Mouse (Mus musculus): ENCODE results near the gene Gm21969. TPM values are rescaled to one million over a fixed set of nuclear protein-coding genes. Genes with fewer than 3 reads are reported as not detected.
A peak's percentile ranks its signal among the peaks of the same experiment; 100 is the strongest.

Gm21969 gene
- polyA plus RNA-seq (2015; fragmentation: Nextera tagmentation; extraction: Ambion mirVana): not detected in 2 replicates

GRCm38 (mm10) chr4:139602357-139603244 is at the start of gene Gm21969:
Gm21969 (plus strand) TSS chr4:139603186.
- no peak for ATAC-seq (replicated peaks)
- peaks cover 28% of the 10 kb centered on the region for H3K4me1 ChIP-seq
- WGBS: 52% methylated on average over 14 of the region's 14 CpGs
- H3K27ac ChIP-seq: no peak within 1 kb of the TSS
- H3K27me3 ChIP-seq (replicated peaks): no peaks in the 10 kb centered on the region
- no peak within 1 kb of the TSS for H3K4me3 ChIP-seq
- no peak within 1 kb of the TSS for H3K4me2 ChIP-seq
- no peak within 1 kb of the TSS for H3K9ac ChIP-seq
- no peaks in the 10 kb centered on the region for H3K9me3 ChIP-seq
- H3K36me3 ChIP-seq (replicated peaks): 0 out of 2 replicates have a peak, but pooled peaks cover 3% of the 10 kb centered on the region

- no peak overlapping the region for H3K4me2 ChIP-seq
- no peak overlapping the region for H3K4me3 ChIP-seq
- H3K4me1 ChIP-seq: no peaks in the 10 kb centered on the region
- H3K36me3 ChIP-seq (replicated peaks): no peaks in the 10 kb centered on the region
- no peak overlapping the region for H3K9ac ChIP-seq
- no peaks in the 10 kb centered on the region for H3K9me3 ChIP-seq
- no peak overlapping the region for H3K27ac ChIP-seq
- H3K27me3 ChIP-seq (replicated peaks): no peaks in the 10 kb centered on the region
- no peak for ATAC-seq (replicated peaks)
- 86% methylated on average over 11 of the region's 11 CpGs for WGBS
Observed at GRCm38 (mm10) chr4:139555235-139555634, 47.8 kb upstream of the Gm21969 start.

DNA sequence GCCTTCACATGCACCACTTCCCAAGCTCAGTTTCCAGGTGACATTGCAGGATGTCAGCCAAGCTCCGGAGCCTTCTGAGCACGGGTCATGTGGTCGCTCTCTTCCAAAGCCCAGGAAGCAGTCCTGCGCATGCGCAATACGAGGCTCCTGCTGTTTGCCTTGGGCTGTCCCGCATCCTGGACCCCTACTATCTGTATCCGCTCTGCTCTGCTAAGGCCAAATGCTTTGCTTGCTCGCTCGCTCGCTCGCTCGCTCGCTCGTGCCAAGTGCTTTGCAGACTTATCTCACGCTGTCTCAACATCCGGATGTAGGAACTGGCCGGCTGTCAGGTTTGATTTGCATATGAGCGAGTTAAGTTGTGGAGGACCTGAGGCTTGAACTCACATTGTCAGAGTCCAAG is 47.0 kb upstream of the Gm21969 start:
- Histone ChIP-seq H3K4me2 (no peak overlapping the region; the same call in 1 of the 2 replicates), H3K9ac (no peak overlapping the region), H3K36me3 (replicated peaks) (no peaks in the 10 kb centered on the region), H3K27me3 (replicated peaks) (no peaks in the 10 kb centered on the region), H3K4me1 (no peaks in the 10 kb centered on the region), H3K4me3 (no peak overlapping the region), H3K9me3 (no peaks in the 10 kb centered on the region), H3K27ac (no peak overlapping the region)
- no peak for ATAC-seq (replicated peaks)
- WGBS: 80% methylated on average over 19 of the region's 19 CpGs

DNA sequence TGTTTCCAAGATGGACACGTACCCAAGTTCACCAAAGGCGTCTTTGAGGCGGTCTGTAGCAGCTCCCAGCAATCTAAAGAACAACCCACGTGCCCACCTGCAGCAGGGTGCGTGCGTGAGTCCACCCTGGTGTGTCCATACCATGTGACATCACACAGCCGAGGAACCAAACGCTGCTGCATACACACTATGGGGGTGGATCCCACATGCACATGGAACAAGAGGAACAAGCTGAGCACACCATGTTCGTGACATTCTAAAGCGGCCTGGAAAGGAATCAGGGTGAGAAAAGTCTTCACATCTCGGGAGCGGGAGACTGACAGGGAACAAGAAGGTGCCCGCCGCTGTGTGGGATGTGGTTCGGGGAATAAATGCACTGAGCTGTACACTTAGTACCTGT is 34.6 kb upstream of the Gm21969 start:
- 86% methylated on average over 15 of the region's 15 CpGs for WGBS
- ATAC-seq (replicated peaks): no peak
- no peaks in the 10 kb centered on the region for H3K27me3 ChIP-seq (replicated peaks)
- H3K27ac ChIP-seq: no peak overlapping the region
- no peaks in the 10 kb centered on the region for H3K4me1 ChIP-seq
- no peaks in the 10 kb centered on the region for H3K36me3 ChIP-seq (replicated peaks)
- H3K9ac ChIP-seq: no peak overlapping the region
- H3K4me2 ChIP-seq: no peak overlapping the region
- no peaks in the 10 kb centered on the region for H3K9me3 ChIP-seq
- H3K4me3 ChIP-seq: no peak overlapping the region

DNA sequence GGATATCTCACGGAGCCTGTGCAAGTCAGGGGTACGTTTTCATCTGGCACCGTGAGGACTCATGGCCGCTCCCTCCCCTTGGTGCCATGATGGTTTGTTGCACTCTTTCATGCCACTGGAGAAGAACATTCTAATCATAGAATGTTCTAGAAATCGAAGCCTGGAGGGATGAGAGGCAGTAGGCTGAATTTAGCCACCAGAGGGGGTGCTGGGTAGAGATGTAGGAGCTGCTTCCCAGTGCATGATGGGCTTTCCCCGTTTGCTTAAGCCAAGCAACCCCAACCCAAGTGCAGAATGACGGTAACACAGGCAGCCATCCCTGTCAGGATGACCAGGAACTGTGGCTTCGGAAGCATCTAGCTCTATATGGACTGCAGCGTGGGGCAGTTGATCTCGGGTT is 32.2 kb upstream of the Gm21969 start:
- Histone ChIP-seq H3K4me2 (no peak overlapping the region), H3K9ac (no peak overlapping the region), H3K4me3 (no peak overlapping the region), H3K36me3 (replicated peaks) (no peaks in the 10 kb centered on the region), H3K27ac (no peak overlapping the region), H3K9me3 (no peaks in the 10 kb centered on the region), H3K27me3 (replicated peaks) (no peaks in the 10 kb centered on the region), H3K4me1 (peaks cover 12% of the 10 kb centered on the region)
- no peak for ATAC-seq (replicated peaks)
- 74% methylated on average over 10 of the region's 10 CpGs for WGBS

DNA sequence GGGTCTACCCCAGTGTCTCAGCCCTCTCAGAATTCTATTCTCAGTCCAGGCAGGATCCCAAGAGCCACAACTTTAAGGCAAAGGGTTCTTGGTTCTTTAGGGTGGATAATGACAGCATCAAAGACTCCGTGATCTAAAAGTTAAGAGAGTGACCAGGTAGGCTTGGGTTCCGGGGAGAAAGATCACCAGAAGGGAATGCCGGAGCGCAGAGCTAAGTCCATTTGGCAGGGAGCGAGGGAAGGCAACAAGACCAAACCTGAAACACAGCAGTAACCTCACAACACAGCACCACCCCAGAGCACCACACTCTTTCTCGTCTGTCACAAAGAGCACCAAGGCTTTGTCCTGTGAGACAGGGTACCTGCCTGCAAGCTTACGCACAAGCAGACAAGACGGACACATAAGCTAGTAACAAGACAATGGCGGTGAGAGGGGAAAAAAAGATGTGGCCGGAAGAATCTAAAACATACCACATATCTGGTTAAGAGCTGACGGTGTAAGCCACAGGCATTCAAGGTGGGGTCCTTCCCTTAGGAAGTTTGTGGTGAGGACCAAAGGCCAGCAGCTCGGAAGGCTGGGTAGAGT is 30.0 kb upstream of the Gm21969 start:
- WGBS: 85% methylated on average over 12 of the region's 12 CpGs
- Histone ChIP-seq H3K9me3 (no peaks in the 10 kb centered on the region), H3K36me3 (replicated peaks) (no peaks in the 10 kb centered on the region), H3K27ac (no peak overlapping the region; the same call in 1 of the 2 replicates), H3K4me2 (no peak overlapping the region), H3K27me3 (replicated peaks) (no peaks in the 10 kb centered on the region), H3K9ac (no peak overlapping the region), H3K4me1 (peaks cover 29% of the 10 kb centered on the region), H3K4me3 (no peak overlapping the region)
- no peak for ATAC-seq (replicated peaks)

GRCm38 (mm10) chr4:139574156-139574798 is 28.7 kb upstream of the Gm21969 start:
- Histone ChIP-seq H3K27ac (peak overlapping the region; percentile 82), H3K9ac (peak overlapping the region; percentile 90), H3K4me3 (peak overlapping the region; percentile 67), H3K36me3 (replicated peaks) (no peaks in the 10 kb centered on the region), H3K4me2 (peak overlapping the region; percentile 92), H3K4me1 (peaks cover 34% of the 10 kb centered on the region), H3K9me3 (no peaks in the 10 kb centered on the region), H3K27me3 (replicated peaks) (no peaks in the 10 kb centered on the region)
- peak; percentile 98 for ATAC-seq (replicated peaks)
- WGBS: under 1% methylated on average over 51 of the region's 52 CpGs

DNA sequence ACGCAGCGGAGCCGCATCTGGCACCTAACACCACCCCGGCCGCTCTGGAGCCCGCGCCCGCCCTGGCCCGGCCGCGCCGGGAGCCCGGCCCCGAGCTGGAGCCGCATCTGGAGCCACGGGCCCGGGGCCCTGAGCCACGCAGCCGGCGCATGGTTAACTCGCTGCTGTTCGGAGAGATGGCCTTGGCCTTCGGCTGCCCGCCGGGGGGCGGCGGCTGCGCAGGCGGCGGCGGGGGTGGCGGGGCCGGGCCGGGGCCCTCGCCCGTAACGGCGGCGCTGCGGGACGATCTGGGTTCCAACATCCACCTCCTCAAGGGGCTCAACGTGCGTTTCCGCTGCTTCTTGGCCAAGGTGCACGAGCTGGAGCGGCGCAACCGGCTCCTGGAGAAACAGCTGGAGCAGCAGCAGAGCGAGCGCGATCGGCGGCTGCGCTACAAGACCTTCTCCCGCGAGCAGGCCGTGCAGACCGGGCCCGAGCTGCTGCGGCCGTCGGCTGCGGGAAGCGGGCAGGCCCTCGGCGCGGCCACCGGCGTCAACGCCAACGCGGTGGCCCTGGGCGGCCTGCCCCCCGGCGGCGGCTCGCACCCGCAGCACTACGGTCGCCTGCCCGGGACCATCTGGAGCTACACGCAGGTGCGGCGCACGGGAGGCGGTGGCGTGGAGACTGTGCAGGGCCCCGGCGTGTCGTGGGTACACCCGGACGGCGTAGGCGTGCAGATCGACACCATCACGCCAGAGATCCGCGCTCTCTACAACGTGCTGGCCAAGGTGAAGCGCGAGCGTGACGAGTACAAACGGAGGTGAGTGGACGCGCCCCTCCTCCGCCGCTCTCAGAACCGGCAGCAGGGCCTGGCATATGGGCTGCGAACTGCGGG is 27.9 kb upstream of the Gm21969 start:
- WGBS: under 1% methylated on average over 111 of the region's 111 CpGs
- H3K4me3 ChIP-seq: peak overlapping the region; percentile 67
- H3K4me1 ChIP-seq: peaks cover 36% of the 10 kb centered on the region
- H3K9me3 ChIP-seq: no peaks in the 10 kb centered on the region
- peak overlapping the region; percentile 92 for H3K4me2 ChIP-seq
- no peaks in the 10 kb centered on the region for H3K36me3 ChIP-seq (replicated peaks)
- peak overlapping the region; percentile 90 for H3K9ac ChIP-seq
- no peaks in the 10 kb centered on the region for H3K27me3 ChIP-seq (replicated peaks)
- H3K27ac ChIP-seq: peak overlapping the region; percentile 82
- peak; percentile 73 for ATAC-seq (replicated peaks)

- H3K36me3 ChIP-seq (replicated peaks): no peaks in the 10 kb centered on the region
- H3K9ac ChIP-seq: peak overlapping the region; percentile 90
- peak overlapping the region; percentile 92 for H3K4me2 ChIP-seq
- H3K4me1 ChIP-seq: peaks cover 42% of the 10 kb centered on the region
- peak overlapping the region; percentile 82 for H3K27ac ChIP-seq
- no peak for ATAC-seq (replicated peaks)
- no peaks in the 10 kb centered on the region for H3K9me3 ChIP-seq
- WGBS: 9% methylated on average over 14 of the region's 14 CpGs
- H3K27me3 ChIP-seq (replicated peaks): no peaks in the 10 kb centered on the region
- peak overlapping the region; percentile 67 for H3K4me3 ChIP-seq
Observed at GRCm38 (mm10) chr4:139575673-139576003, 27.3 kb upstream of the Gm21969 start.

- no peaks in the 10 kb centered on the region for H3K27me3 ChIP-seq (replicated peaks)
- H3K4me2 ChIP-seq: peak overlapping the region; percentile 92
- peak overlapping the region; percentile 90 for H3K9ac ChIP-seq
- H3K27ac ChIP-seq: no peak overlapping the region
- H3K36me3 ChIP-seq (replicated peaks): no peaks in the 10 kb centered on the region
- ATAC-seq (replicated peaks): no peak
- H3K4me3 ChIP-seq: peak overlapping the region; percentile 67
- peaks cover 49% of the 10 kb centered on the region for H3K4me1 ChIP-seq
- WGBS: 52% methylated on average over 14 of the region's 14 CpGs
- no peaks in the 10 kb centered on the region for H3K9me3 ChIP-seq
Observed at GRCm38 (mm10) chr4:139576251-139576880, 26.6 kb upstream of the Gm21969 start.

GRCm38 (mm10) chr4:139577006-139577405 is 26.0 kb upstream of the Gm21969 start:
- H3K27ac ChIP-seq: no peak overlapping the region
- peak overlapping the region; percentile 90 for H3K9ac ChIP-seq
- H3K4me1 ChIP-seq: peaks cover 54% of the 10 kb centered on the region
- peak overlapping the region; percentile 67 for H3K4me3 ChIP-seq
- H3K4me2 ChIP-seq: peak overlapping the region; percentile 92
- H3K27me3 ChIP-seq (replicated peaks): no peaks in the 10 kb centered on the region
- WGBS: 83% methylated on average over 7 of the region's 7 CpGs
- ATAC-seq (replicated peaks): no peak
- H3K36me3 ChIP-seq (replicated peaks): no peaks in the 10 kb centered on the region
- no peaks in the 10 kb centered on the region for H3K9me3 ChIP-seq

Measured in midbrain, embryonic 15.5 days (tissue).